Mouse (Mus musculus): ENCODE data around the gene Uqcrc1. TPM values are rescaled to one million over a fixed set of nuclear protein-coding genes. Genes with fewer than 3 reads are reported as not detected.

Gene Uqcrc1
- polyA plus RNA-seq (2015; fragmentation: Nextera tagmentation; extraction: Ambion mirVana): 662 and 717 TPM in 2 replicates

- Histone ChIP-seq H3K27ac (peak within 1 kb of the TSS; percentile 79), H3K4me1 (replicated peaks; ENCODE audit: insufficient read depth, low read length) (no peaks in the 10 kb centered on the region), H3K27me3 (ENCODE audit: insufficient read depth, low read length) (no peaks in the 10 kb centered on the region), H3K4me3 (replicated peaks; ENCODE audit: low read depth, low read length) (peak within 1 kb of the TSS; percentile 88), H3K4me2 (ENCODE audit: low read length) (peak within 1 kb of the TSS; percentile 70), H3K9me3 (replicated peaks; ENCODE audit: low read length) (no peaks in the 10 kb centered on the region), H3K36me3 (ENCODE audit: insufficient read depth, low read length) (peaks cover 25% of the 10 kb centered on the region), H3K9ac (ENCODE audit: low read depth, low read length) (peak within 1 kb of the TSS; percentile 85)
- TF ChIP-seq CTCF (IDR thresholded peaks at IDR 0.05; ENCODE audit: low read depth): peak; percentile 93
- WGBS: under 1% methylated on average over 52 of the region's 58 CpGs
- peak; percentile 98 for DNase-seq (ENCODE audit: low spot score)
- ATAC-seq (replicated peaks; ENCODE audit: low FRiP score, low read depth): peak; percentile 95
These were observed at the start of gene Uqcrc1 for GRCm38 (mm10) chr9:108936418-108937364. Uqcrc1 (plus strand) TSS chr9:108936633.

- H3K4me2 ChIP-seq (ENCODE audit: low read length): no peak overlapping the region
- ATAC-seq (replicated peaks; ENCODE audit: low FRiP score, low read depth): no peak
- H3K27me3 ChIP-seq (ENCODE audit: insufficient read depth, low read length): no peaks in the 10 kb centered on the region
- H3K27ac ChIP-seq: no peak overlapping the region
- no peaks in the 10 kb centered on the region for H3K4me1 ChIP-seq (replicated peaks; ENCODE audit: insufficient read depth, low read length)
- H3K4me3 ChIP-seq (replicated peaks; ENCODE audit: low read depth, low read length): no peak overlapping the region
- TF ChIP-seq CTCF (IDR thresholded peaks at IDR 0.05; ENCODE audit: low read depth): no peak
- WGBS: 64% methylated on average over 6 of the region's 6 CpGs
- H3K36me3 ChIP-seq (ENCODE audit: insufficient read depth, low read length): no peaks in the 10 kb centered on the region
- H3K9ac ChIP-seq (ENCODE audit: low read depth, low read length): no peak overlapping the region
- no peak for DNase-seq (ENCODE audit: low spot score)
- no peaks in the 10 kb centered on the region for H3K9me3 ChIP-seq (replicated peaks; ENCODE audit: low read length)
These were observed 24.1 kb upstream of the Uqcrc1 start for GRCm38 (mm10) chr9:108912308-108912707.

GRCm38 (mm10) chr9:108913161-108913560, 23.3 kb upstream of the Uqcrc1 start:
- no peak for TF ChIP-seq CTCF (IDR thresholded peaks at IDR 0.05; ENCODE audit: low read depth)
- H3K27me3 ChIP-seq (ENCODE audit: insufficient read depth, low read length): no peaks in the 10 kb centered on the region
- ATAC-seq (replicated peaks; ENCODE audit: low FRiP score, low read depth): no peak
- DNase-seq (ENCODE audit: low spot score): no peak
- H3K27ac ChIP-seq: no peak overlapping the region
- no peaks in the 10 kb centered on the region for H3K4me1 ChIP-seq (replicated peaks; ENCODE audit: insufficient read depth, low read length)
- H3K9ac ChIP-seq (ENCODE audit: low read depth, low read length): no peak overlapping the region
- H3K36me3 ChIP-seq (ENCODE audit: insufficient read depth, low read length): no peaks in the 10 kb centered on the region
- H3K4me2 ChIP-seq (ENCODE audit: low read length): no peak overlapping the region
- H3K9me3 ChIP-seq (replicated peaks; ENCODE audit: low read length): no peaks in the 10 kb centered on the region
- WGBS: 77% methylated on average over 7 of the region's 7 CpGs
- no peak overlapping the region for H3K4me3 ChIP-seq (replicated peaks; ENCODE audit: low read depth, low read length)

GRCm38 (mm10) chr9:108913621-108914020, 22.8 kb upstream of the Uqcrc1 start:
- no peak for DNase-seq (ENCODE audit: low spot score)

DNA sequence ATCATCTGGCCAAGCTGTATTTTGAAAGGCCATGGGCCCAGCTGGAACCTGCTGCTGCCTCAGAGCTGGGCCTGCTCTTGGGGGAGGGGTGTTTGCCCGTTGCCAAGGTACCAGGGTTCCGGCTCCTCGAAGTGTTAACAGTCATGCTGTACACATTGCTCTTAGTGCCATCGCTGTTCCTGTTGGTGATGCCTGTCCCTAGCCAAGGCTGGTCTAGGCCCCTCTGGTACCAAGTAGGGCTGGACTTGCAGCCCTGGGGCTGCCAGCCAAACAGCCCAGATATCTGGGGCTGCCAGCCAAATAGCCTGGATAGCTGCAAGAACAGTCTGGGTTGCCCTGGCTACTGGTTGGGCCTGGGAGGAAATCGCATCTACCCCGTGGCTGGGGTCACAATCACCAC, 21.9 kb upstream of the Uqcrc1 start, which contains the start of gene Tmem89:
Tmem89 (plus strand) TSS at position 129 of the 400 bp plus-strand sequence.
- no peaks in the 10 kb centered on the region for H3K9me3 ChIP-seq (replicated peaks; ENCODE audit: low read length)
- H3K4me1 ChIP-seq (replicated peaks; ENCODE audit: insufficient read depth, low read length): no peaks in the 10 kb centered on the region
- H3K27me3 ChIP-seq (ENCODE audit: insufficient read depth, low read length): no peaks in the 10 kb centered on the region
- H3K9ac ChIP-seq (ENCODE audit: low read depth, low read length): no peak within 1 kb of the TSS
- ATAC-seq (replicated peaks; ENCODE audit: low FRiP score, low read depth) (no peak), DNase-seq (ENCODE audit: low spot score) (no peak)
- no peak for TF ChIP-seq CTCF (IDR thresholded peaks at IDR 0.05; ENCODE audit: low read depth)
- H3K27ac ChIP-seq: no peak within 1 kb of the TSS
- 81% methylated on average over 6 of the region's 6 CpGs for WGBS
- H3K4me3 ChIP-seq (replicated peaks; ENCODE audit: low read depth, low read length): no peak within 1 kb of the TSS
- no peaks in the 10 kb centered on the region for H3K36me3 ChIP-seq (ENCODE audit: insufficient read depth, low read length)
- H3K4me2 ChIP-seq (ENCODE audit: low read length): no peak within 1 kb of the TSS

More at GRCm38 (mm10) chr9:108913621-108914020, 22.8 kb upstream of the Uqcrc1 start:
- no peak overlapping the region for H3K4me3 ChIP-seq (replicated peaks; ENCODE audit: low read depth, low read length)
- H3K27ac ChIP-seq: no peak overlapping the region
- no peaks in the 10 kb centered on the region for H3K9me3 ChIP-seq (replicated peaks; ENCODE audit: low read length)
- ATAC-seq (replicated peaks; ENCODE audit: low FRiP score, low read depth): no peak
- TF ChIP-seq CTCF (IDR thresholded peaks at IDR 0.05; ENCODE audit: low read depth): no peak
- no peaks in the 10 kb centered on the region for H3K4me1 ChIP-seq (replicated peaks; ENCODE audit: insufficient read depth, low read length)
- no peaks in the 10 kb centered on the region for H3K27me3 ChIP-seq (ENCODE audit: insufficient read depth, low read length)
- no peak overlapping the region for H3K9ac ChIP-seq (ENCODE audit: low read depth, low read length)
- H3K36me3 ChIP-seq (ENCODE audit: insufficient read depth, low read length): no peaks in the 10 kb centered on the region
- no peak overlapping the region for H3K4me2 ChIP-seq (ENCODE audit: low read length)
- 81% methylated on average over 10 of the region's 10 CpGs for WGBS

DNA sequence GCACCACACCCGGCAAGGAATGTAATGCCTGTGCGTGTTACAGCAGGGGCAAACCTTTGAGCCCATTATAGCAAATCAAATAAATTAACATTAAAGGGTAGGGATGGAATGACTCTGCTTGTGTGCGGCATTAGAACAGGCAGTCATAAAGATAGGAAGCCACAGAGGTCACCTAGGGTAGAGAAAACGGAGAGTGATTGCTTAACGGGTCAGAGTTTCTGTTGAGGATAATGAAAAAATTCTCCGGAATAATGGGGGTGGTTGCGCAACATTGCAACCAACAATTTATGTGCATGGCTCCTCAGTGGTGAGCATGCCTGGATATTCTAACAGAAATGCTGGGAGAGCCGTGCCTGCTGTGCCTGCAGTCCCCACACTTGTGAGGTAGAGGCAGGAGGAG, 10.5 kb upstream of the Uqcrc1 start:
- Histone ChIP-seq H3K9ac (ENCODE audit: low read depth, low read length) (no peak overlapping the region), H3K27ac (no peak overlapping the region), H3K4me2 (ENCODE audit: low read length) (no peak overlapping the region), H3K36me3 (ENCODE audit: insufficient read depth, low read length) (no peaks in the 10 kb centered on the region), H3K4me3 (replicated peaks; ENCODE audit: low read depth, low read length) (no peak overlapping the region), H3K4me1 (replicated peaks; ENCODE audit: insufficient read depth, low read length) (no peaks in the 10 kb centered on the region), H3K9me3 (replicated peaks; ENCODE audit: low read length) (no peaks in the 10 kb centered on the region), H3K27me3 (ENCODE audit: insufficient read depth, low read length) (no peaks in the 10 kb centered on the region)
- DNase-seq (ENCODE audit: low spot score) (peak; percentile 43), ATAC-seq (replicated peaks; ENCODE audit: low FRiP score, low read depth) (no peak)
- 44% methylated on average over 8 of the region's 8 CpGs for WGBS
- no peak for TF ChIP-seq CTCF (IDR thresholded peaks at IDR 0.05; ENCODE audit: low read depth)

Data from kidney, postnatal 0 days (tissue).